ENCODE assay signal across 19 mouse cellular contexts in the genomic region with DNA sequence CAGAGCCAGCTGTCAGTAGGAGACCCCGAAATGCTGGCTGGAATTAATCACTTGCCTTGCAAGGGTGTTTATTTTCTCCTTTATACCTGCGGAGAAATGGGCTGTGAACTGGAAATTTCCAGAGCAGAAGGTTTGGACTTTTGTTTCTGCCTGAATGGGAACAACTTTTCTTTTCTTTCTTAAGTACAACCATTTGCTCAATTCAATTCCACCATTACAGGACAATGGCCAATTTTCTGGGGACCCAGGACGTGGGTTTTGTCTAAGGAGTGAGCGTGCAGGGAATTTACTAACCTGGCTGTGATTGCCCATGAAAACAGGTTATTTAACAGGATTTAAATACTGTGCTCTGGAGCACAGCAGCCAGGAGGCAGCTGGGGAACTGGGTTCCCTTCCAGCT.
DNase-seq lines count a peak whose midpoint lies in the region; ATAC-seq and TF ChIP-seq lines count a peak whose summit lies in the region.
"Had no signal": no experiment of that assay in that cellular context is flagged by ENCODE, and none has a peak within 500 bp of the region (broad histone marks: within the 10 kb centered on the region; RNA-seq: fewer than 3 reads in every experiment).

No protein-coding gene starts in this region.

- H3K9ac ChIP-seq in forebrain, embryonic 14.5 days (ENCODE audit: low read length), result no peak overlapping the region
- H3K9ac ChIP-seq in forebrain, postnatal 0 days, result no peak overlapping the region
- H3K9ac ChIP-seq: embryonic facial prominence, embryonic 12.5 days; forebrain, embryonic 13.5 days had no signal

- no peak overlapping the region for H3K27ac ChIP-seq in forebrain, embryonic 14.5 days (ENCODE audit: low read depth, low read length)
- H3K27ac ChIP-seq in forebrain, postnatal 0 days (ENCODE audit: low read depth, low read length), result no peak overlapping the region
- H3K27ac ChIP-seq: embryonic facial prominence, embryonic 10.5 days; embryonic facial prominence, embryonic 12.5 days; forebrain, embryonic 13.5 days had no signal

- 5% methylated on average over 4 of the region's 4 CpGs for WGBS in forebrain, embryonic 14.5 days
- 14% methylated on average over 4 of the region's 4 CpGs for WGBS in forebrain, postnatal 0 days

- no peaks in the 10 kb centered on the region for H3K9me3 ChIP-seq in forebrain, embryonic 14.5 days (replicated peaks; ENCODE audit: control insufficient read depth, low read length)
- no peaks in the 10 kb centered on the region for H3K9me3 ChIP-seq in forebrain, postnatal 0 days (ENCODE audit: low read length)
- H3K9me3 ChIP-seq: embryonic facial prominence, embryonic 10.5 days; embryonic facial prominence, embryonic 12.5 days; forebrain, embryonic 13.5 days had no signal

- DNase-seq in forebrain, embryonic 14.5 days (ENCODE audit: low spot score), result peak; percentile 30
- DNase-seq in forebrain, postnatal 0 days, result no peak
- DNase-seq in ZHBTc4 (ENCODE audit: low read depth, low spot score), result peak; percentile 67
- no peak for DNase-seq in spleen, postnatal 10 days (ENCODE audit: low spot score in 2 of 2)
- no peak for DNase-seq in ovary, postnatal 36 days (ENCODE audit: low spot score)
- DNase-seq: adrenal gland, adult 2 months; adrenal gland, postnatal 10 days; adrenal gland, postnatal 25 days; B cell, adult 2 months; cerebellum, adult 11-12 months; cerebellum, adult 2 months; cerebellum, adult 9-10 months; cerebellum, postnatal 10 days; cerebellum, postnatal 25 days had no signal

- H3K4me1 ChIP-seq in forebrain, embryonic 14.5 days (ENCODE audit: control insufficient read depth, insufficient read depth, low read length), result no peaks in the 10 kb centered on the region; the same call in 1 of the 2 replicates
- H3K4me1 ChIP-seq in forebrain, postnatal 0 days (ENCODE audit: insufficient read depth), result no peaks in the 10 kb centered on the region
- H3K4me1 ChIP-seq: embryonic facial prominence, embryonic 10.5 days; embryonic facial prominence, embryonic 12.5 days had no signal

- no peak overlapping the region for H3K4me3 ChIP-seq in forebrain, embryonic 14.5 days (ENCODE audit: low read depth, low read length)
- no peak overlapping the region for H3K4me3 ChIP-seq in forebrain, postnatal 0 days (ENCODE audit: low read depth, low read length)
- H3K4me3 ChIP-seq: embryonic facial prominence, embryonic 10.5 days; embryonic facial prominence, embryonic 12.5 days; forebrain, embryonic 13.5 days had no signal

- no peak overlapping the region for H3K4me2 ChIP-seq in forebrain, embryonic 14.5 days (ENCODE audit: low read length)
- H3K4me2 ChIP-seq in forebrain, postnatal 0 days (ENCODE audit: low read depth), result no peak overlapping the region
- H3K4me2 ChIP-seq: embryonic facial prominence, embryonic 12.5 days; forebrain, embryonic 13.5 days had no signal

- no peaks in the 10 kb centered on the region for H3K27me3 ChIP-seq in forebrain, embryonic 14.5 days (replicated peaks; ENCODE audit: control insufficient read depth, insufficient read depth, low read length)
- H3K27me3 ChIP-seq in forebrain, postnatal 0 days (ENCODE audit: insufficient read depth, low read length), result no peaks in the 10 kb centered on the region
- H3K27me3 ChIP-seq: embryonic facial prominence, embryonic 12.5 days; forebrain, embryonic 13.5 days had no signal

- H3K36me3 ChIP-seq in forebrain, embryonic 14.5 days (ENCODE audit: control insufficient read depth, insufficient read depth, low read length), result no peaks in the 10 kb centered on the region
- no peaks in the 10 kb centered on the region for H3K36me3 ChIP-seq in forebrain, postnatal 0 days (ENCODE audit: insufficient read depth)
- H3K36me3 ChIP-seq: embryonic facial prominence, embryonic 10.5 days; embryonic facial prominence, embryonic 12.5 days had no signal

- TF ChIP-seq CTCF in forebrain, postnatal 0 days (IDR thresholded peaks at IDR 0.05; ENCODE audit: low read depth), result no peak

- peak; percentile 10; the same call in 1 of the 2 replicates for ATAC-seq in forebrain, embryonic 14.5 days
- ATAC-seq in forebrain, postnatal 0 days, result no peak
- ATAC-seq: CD4-positive, CD25-positive, alpha-beta regulatory T cell, adult 4 months; forebrain, embryonic 13.5 days; forebrain, embryonic 16.5 days had no signal

Comparison
In these comparisons a context has a peak if more than half of its experiments do, and no peak if none do; other contexts are left out.
1. DNase-seq: peak in forebrain, embryonic 14.5 days (single experiment) and ZHBTc4 (single experiment); none in forebrain, postnatal 0 days (single experiment), spleen, postnatal 10 days (0 of 2) and ovary, postnatal 36 days (single experiment).